Mouse (Mus musculus) lung, postnatal 0 days (tissue): ENCODE data around the gene Shld1.

Experiments used
- CTCF ChIP-seq: IDR thresholded peaks from 2 replicates; pipeline ENCODE4 v1.5.1; 2016; ENCODE audit warnings: antibody characterized with exemption, mild to moderate bottlenecking
- EP300 ChIP-seq: IDR thresholded peaks from 2 replicates; pipeline ENCODE4 v1.6.1; 2016; ENCODE audit warnings: antibody characterized with exemption, mild to moderate bottlenecking, control low read depth

DNA sequence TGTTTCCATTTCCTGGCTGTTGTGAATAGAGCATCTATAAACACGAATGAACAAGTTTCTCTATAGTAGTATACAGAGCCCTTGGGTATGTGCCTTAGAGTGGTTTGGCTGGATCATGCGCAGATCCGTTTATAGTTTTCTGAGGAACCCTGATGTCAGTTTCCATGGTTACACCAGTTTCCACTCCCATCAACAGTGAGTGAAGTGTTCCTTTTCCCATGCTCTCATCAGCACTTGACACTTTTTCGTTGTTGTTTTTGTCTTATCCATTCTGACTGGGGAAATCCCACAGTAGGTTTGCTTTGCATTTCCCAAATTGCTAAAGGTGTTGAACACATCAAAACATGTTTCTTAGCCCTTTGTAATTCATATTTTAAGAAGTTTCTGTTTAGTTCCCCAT, 16.4 kb upstream of the Shld1 start:
- TF ChIP-seq CTCF: no peak
- no peak for TF ChIP-seq EP300
